ENCODE assay signal across 19 mouse cellular contexts in genomic region chr7:27646516-27646915, GRCm38 (mm10). TPM values are rescaled to one million over a fixed set of nuclear protein-coding genes. Genes with fewer than 3 reads are reported as not detected.
"Had no signal": no experiment of that assay in that cellular context is flagged by ENCODE, and none has a peak within 500 bp of the region (broad histone marks: within the 10 kb centered on the region; RNA-seq: fewer than 3 reads in every experiment).

No protein-coding gene starts in this region.

- H3K4me2 ChIP-seq: lung, embryonic 15.5 days; midbrain, embryonic 11.5 days; midbrain, embryonic 13.5 days; midbrain, embryonic 15.5 days; neural tube, embryonic 12.5 days; stomach, embryonic 15.5 days had no signal

- H3K9ac ChIP-seq: lung, embryonic 15.5 days; midbrain, embryonic 13.5 days; midbrain, embryonic 15.5 days; neural tube, embryonic 12.5 days; stomach, embryonic 15.5 days had no signal

- H3K36me3 ChIP-seq: lung, embryonic 15.5 days; midbrain, embryonic 13.5 days; midbrain, embryonic 15.5 days; neural tube, embryonic 12.5 days; stomach, embryonic 15.5 days had no signal

- H3K9me3 ChIP-seq: lung, embryonic 15.5 days; megakaryocyte, embryonic 14.5 days; midbrain, embryonic 13.5 days; midbrain, embryonic 15.5 days; neural tube, embryonic 12.5 days; stomach, embryonic 15.5 days had no signal

- H3K27me3 ChIP-seq: lung, embryonic 15.5 days; megakaryocyte, embryonic 14.5 days; midbrain, embryonic 13.5 days; midbrain, embryonic 15.5 days; neural tube, embryonic 12.5 days had no signal

- H3K27ac ChIP-seq: lung, embryonic 15.5 days; macrophage; midbrain, embryonic 13.5 days; midbrain, embryonic 15.5 days; neural tube, embryonic 12.5 days; stomach, embryonic 15.5 days; stomach, postnatal 0 days had no signal

- DNase-seq: lung, adult 2 months; lung, postnatal 14 days; lung, postnatal 36 days; right cerebral cortex, postnatal 14 days; thymus, adult 2 months; thymus, postnatal 25 days; thymus, postnatal 4 days had no signal

- H3K4me1 ChIP-seq: midbrain, embryonic 13.5 days; midbrain, embryonic 15.5 days; neural tube, embryonic 12.5 days; stomach, embryonic 15.5 days had no signal

- ATAC-seq: lung, postnatal 0 days; midbrain, embryonic 13.5 days; midbrain, embryonic 15.5 days had no signal

- H3K4me3 ChIP-seq: lung, embryonic 15.5 days; megakaryocyte, embryonic 14.5 days; midbrain, embryonic 13.5 days; midbrain, embryonic 15.5 days; neural tube, embryonic 12.5 days; stomach, embryonic 15.5 days had no signal

RNA-seq across cellular contexts. Expression of gene Ttc9b, which starts 7.2 kb away (rescaled TPM):
- polyA plus RNA-seq: lung, adult 2 months; lung, postnatal 0 days; macrophage; spleen, adult 2 months; thymus, adult 2 months; urinary bladder, adult 2 months had no signal
